Mouse (Mus musculus): ENCODE data around the gene Dock9. TPM values are rescaled to one million over a fixed set of nuclear protein-coding genes. Genes with fewer than 3 reads are reported as not detected.
A peak's percentile ranks its signal among the peaks of the same experiment; 100 is the strongest.

Dock9 gene
- polyA plus RNA-seq, 1 experiment from 2014 or later: 14.5 TPM

- Histone ChIP-seq H3K9ac (no peak overlapping the region), H3K4me1 (no peaks in the 10 kb centered on the region), H3K27me3 (replicated peaks) (no peaks in the 10 kb centered on the region), H3K27ac (no peak overlapping the region), H3K9me3 (no peaks in the 10 kb centered on the region), H3K4me3 (no peak overlapping the region), H3K36me3 (replicated peaks) (no peaks in the 10 kb centered on the region), H3K4me2 (no peak overlapping the region)
- WGBS: 87% methylated on average over 10 of the region's 10 CpGs
- ATAC-seq (replicated peaks): no peak
These were observed 182.2 kb downstream of the Dock9 start for GRCm38 (mm10) chr14:121615431-121615830.

- no peak overlapping the region for H3K4me2 ChIP-seq
- H3K4me3 ChIP-seq: no peak overlapping the region
- no peaks in the 10 kb centered on the region for H3K9me3 ChIP-seq
- H3K9ac ChIP-seq: no peak overlapping the region
- H3K4me1 ChIP-seq: no peaks in the 10 kb centered on the region
- ATAC-seq (replicated peaks): no peak
- H3K27ac ChIP-seq: no peak overlapping the region
- no peaks in the 10 kb centered on the region for H3K36me3 ChIP-seq (replicated peaks)
- H3K27me3 ChIP-seq (replicated peaks): no peaks in the 10 kb centered on the region
- 86% methylated on average over 6 of the region's 6 CpGs for WGBS
These were observed 183.0 kb downstream of the Dock9 start for GRCm38 (mm10) chr14:121614461-121615170.

DNA sequence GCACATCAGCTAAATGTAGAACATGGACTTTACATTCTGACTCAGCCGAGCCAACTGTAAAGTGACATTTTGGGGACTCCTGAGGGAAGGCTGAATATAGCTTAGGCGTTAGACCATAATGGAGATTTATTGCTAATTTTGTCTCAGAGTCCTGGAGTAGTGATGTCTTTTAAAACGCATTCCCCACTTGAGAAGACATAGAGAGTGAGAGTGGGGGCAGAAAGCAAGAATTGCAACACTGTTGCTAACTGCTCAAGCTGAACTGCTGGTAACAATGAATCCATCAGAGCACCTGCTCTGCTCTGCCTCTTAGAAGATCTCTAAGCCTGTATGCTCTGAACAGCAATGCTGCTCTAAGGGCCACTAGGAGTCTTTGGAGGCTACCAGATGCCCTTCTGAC is 184.1 kb downstream of the Dock9 start:
- H3K9ac ChIP-seq: no peak overlapping the region
- H3K4me1 ChIP-seq: no peaks in the 10 kb centered on the region
- H3K4me2 ChIP-seq: no peak overlapping the region
- H3K4me3 ChIP-seq: no peak overlapping the region
- no peaks in the 10 kb centered on the region for H3K36me3 ChIP-seq (replicated peaks)
- WGBS: 80% methylated on average over 3 of the region's 3 CpGs
- no peaks in the 10 kb centered on the region for H3K27me3 ChIP-seq (replicated peaks)
- no peak for ATAC-seq (replicated peaks)
- no peaks in the 10 kb centered on the region for H3K9me3 ChIP-seq
- no peak overlapping the region for H3K27ac ChIP-seq

DNA sequence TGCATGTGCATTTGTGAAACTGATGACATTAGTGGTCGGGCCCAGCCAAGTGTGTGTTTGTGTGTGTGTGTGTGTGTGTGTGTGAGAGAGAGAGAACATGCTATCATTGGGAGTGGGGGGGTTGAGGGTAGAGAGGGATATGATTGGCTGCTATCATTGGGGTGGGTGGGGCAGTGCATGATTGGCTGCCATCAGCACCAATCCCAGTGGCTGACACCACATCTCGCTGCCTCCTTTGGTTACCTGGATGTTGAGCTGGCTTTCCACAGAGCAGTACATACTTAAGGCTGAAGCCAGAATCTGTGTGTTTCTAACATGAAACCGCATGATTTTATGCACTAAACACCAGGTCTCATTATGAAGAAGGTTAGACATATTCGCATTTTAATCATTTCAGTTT is 184.7 kb downstream of the Dock9 start:
- no peaks in the 10 kb centered on the region for H3K36me3 ChIP-seq (replicated peaks)
- no peak overlapping the region for H3K4me2 ChIP-seq
- no peaks in the 10 kb centered on the region for H3K9me3 ChIP-seq
- ATAC-seq (replicated peaks): 0 out of 2 replicates have a peak, but pooled peaks have one; percentile 50
- WGBS: 96% methylated on average over 4 of the region's 4 CpGs
- H3K27ac ChIP-seq: no peak overlapping the region
- H3K4me1 ChIP-seq: no peaks in the 10 kb centered on the region
- no peaks in the 10 kb centered on the region for H3K27me3 ChIP-seq (replicated peaks)
- no peak overlapping the region for H3K9ac ChIP-seq
- H3K4me3 ChIP-seq: no peak overlapping the region

DNA sequence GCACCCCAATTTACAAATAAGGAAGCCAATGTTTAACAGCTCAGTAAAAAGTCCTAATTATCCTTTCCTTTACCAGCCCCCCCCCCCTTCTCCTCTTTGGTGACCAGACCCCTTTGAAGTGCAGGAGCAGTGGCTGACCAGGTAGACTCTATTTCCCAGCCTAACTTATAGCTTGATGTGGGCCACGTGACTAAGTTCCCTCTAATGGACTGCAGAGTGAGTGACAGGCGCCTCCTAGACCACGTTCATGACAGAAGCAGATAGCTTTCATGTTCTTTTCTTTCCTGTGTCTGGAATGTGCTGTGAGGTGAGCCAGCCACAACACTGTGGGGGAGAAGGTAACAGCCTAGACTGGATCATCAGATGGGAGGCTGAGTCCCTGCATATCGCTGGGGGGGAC is 186.1 kb downstream of the Dock9 start:
- 73% methylated on average over 4 of the region's 4 CpGs for WGBS
- 0 out of 2 replicates have a peak, but pooled peaks have one; percentile 17 for ATAC-seq (replicated peaks)

GRCm38 (mm10) chr14:121611098-121611497 is 186.5 kb downstream of the Dock9 start:
- Histone ChIP-seq H3K9ac (no peak overlapping the region), H3K27me3 (replicated peaks) (no peaks in the 10 kb centered on the region), H3K9me3 (no peaks in the 10 kb centered on the region), H3K36me3 (replicated peaks) (no peaks in the 10 kb centered on the region), H3K27ac (no peak overlapping the region), H3K4me2 (no peak overlapping the region), H3K4me3 (no peak overlapping the region), H3K4me1 (no peaks in the 10 kb centered on the region)
- 85% methylated on average over 4 of the region's 4 CpGs for WGBS
- ATAC-seq (replicated peaks): no peak

More for the DNA sequence above, 186.1 kb downstream of the Dock9 start:
- Histone ChIP-seq H3K27ac (no peak overlapping the region), H3K4me2 (no peak overlapping the region), H3K9me3 (no peaks in the 10 kb centered on the region), H3K27me3 (replicated peaks) (no peaks in the 10 kb centered on the region), H3K4me3 (no peak overlapping the region), H3K36me3 (replicated peaks) (no peaks in the 10 kb centered on the region), H3K9ac (no peak overlapping the region), H3K4me1 (no peaks in the 10 kb centered on the region)

DNA sequence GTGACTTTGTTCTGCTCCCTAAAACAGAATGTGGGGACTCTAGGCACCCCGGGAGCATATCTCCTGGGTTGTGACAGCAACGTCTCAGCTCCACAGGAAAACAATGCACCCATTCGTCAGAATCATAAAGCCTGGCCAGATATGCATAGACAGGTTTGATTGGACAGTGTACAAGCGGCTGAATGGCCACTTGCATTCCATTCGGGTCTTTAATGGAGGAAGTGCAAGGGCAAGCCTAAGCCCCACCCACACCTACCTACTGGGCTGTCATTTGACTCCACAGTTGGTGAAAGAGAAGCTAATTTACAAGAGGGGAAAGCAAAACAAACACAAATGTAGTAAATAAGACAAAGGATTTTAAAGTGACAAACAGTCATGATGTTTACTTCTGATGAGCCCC is 189.1 kb downstream of the Dock9 start:
- no peak overlapping the region for H3K4me3 ChIP-seq
- H3K27me3 ChIP-seq (replicated peaks): no peaks in the 10 kb centered on the region
- ATAC-seq (replicated peaks): no peak
- H3K9me3 ChIP-seq: no peaks in the 10 kb centered on the region
- H3K9ac ChIP-seq: no peak overlapping the region
- WGBS: 23% methylated on average over 5 of the region's 5 CpGs
- no peak overlapping the region for H3K4me2 ChIP-seq
- H3K4me1 ChIP-seq: no peaks in the 10 kb centered on the region
- no peaks in the 10 kb centered on the region for H3K36me3 ChIP-seq (replicated peaks)
- H3K27ac ChIP-seq: no peak overlapping the region

DNA sequence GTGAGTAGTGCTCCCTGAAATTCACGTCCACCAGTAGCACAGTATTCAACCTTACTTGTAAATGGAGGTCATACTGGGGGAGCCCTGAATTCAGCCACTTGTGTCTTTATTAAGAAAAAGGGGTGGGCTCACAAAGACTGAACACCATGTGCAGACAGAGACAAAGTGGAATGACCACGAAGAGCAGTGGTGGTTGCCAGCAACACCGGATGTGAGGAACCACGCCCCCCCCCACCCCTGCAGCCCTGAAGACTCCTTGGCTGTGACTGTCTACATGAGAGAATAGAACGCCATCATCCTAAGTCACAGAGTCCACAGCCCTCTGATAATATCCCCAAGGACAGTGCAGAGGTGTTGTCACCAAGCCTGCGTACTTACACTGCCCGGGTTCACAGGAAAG is 191.2 kb downstream of the Dock9 start:
- no peaks in the 10 kb centered on the region for H3K9me3 ChIP-seq
- no peak for ATAC-seq (replicated peaks)
- H3K36me3 ChIP-seq (replicated peaks): no peaks in the 10 kb centered on the region
- 91% methylated on average over 7 of the region's 7 CpGs for WGBS
- no peak overlapping the region for H3K4me2 ChIP-seq
- no peaks in the 10 kb centered on the region for H3K4me1 ChIP-seq
- H3K27me3 ChIP-seq (replicated peaks): no peaks in the 10 kb centered on the region
- no peak overlapping the region for H3K27ac ChIP-seq
- no peak overlapping the region for H3K9ac ChIP-seq
- no peak overlapping the region for H3K4me3 ChIP-seq

GRCm38 (mm10) chr14:121605260-121605659 is 192.4 kb downstream of the Dock9 start:
- Histone ChIP-seq H3K27ac (no peak overlapping the region), H3K4me1 (no peaks in the 10 kb centered on the region), H3K36me3 (replicated peaks) (no peaks in the 10 kb centered on the region), H3K9me3 (no peaks in the 10 kb centered on the region), H3K27me3 (replicated peaks) (no peaks in the 10 kb centered on the region), H3K4me2 (no peak overlapping the region), H3K9ac (no peak overlapping the region), H3K4me3 (no peak overlapping the region)
- WGBS: 75% methylated on average over 7 of the region's 7 CpGs
- ATAC-seq (replicated peaks): no peak

DNA sequence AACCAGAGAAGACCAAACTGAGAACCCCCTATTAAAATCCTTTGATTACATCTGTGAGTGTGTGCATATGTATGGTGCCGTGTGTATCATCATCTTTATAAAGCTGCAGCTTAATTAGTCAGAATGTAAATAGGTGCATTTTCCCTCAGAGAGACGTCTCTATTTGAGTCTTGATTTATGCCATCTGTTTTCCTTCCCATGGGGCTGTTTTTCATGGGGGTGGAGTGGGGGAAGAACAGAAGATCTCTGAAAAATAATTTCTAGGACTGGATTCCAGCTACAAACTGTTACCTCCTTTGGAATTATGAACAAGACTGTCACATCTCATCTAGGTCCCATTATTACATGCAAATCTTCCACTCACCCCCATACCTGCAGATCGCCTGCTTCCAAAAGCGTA is 193.1 kb downstream of the Dock9 start:
- H3K27me3 ChIP-seq (replicated peaks): no peaks in the 10 kb centered on the region
- no peak overlapping the region for H3K9ac ChIP-seq
- no peaks in the 10 kb centered on the region for H3K9me3 ChIP-seq
- no peak for ATAC-seq (replicated peaks)
- H3K4me3 ChIP-seq: no peak overlapping the region
- no peak overlapping the region for H3K4me2 ChIP-seq
- no peaks in the 10 kb centered on the region for H3K36me3 ChIP-seq (replicated peaks)
- no peak overlapping the region for H3K27ac ChIP-seq
- H3K4me1 ChIP-seq: no peaks in the 10 kb centered on the region
- WGBS: 66% methylated on average over 4 of the region's 4 CpGs

- Histone ChIP-seq H3K4me3 (no peak overlapping the region), H3K9ac (no peak overlapping the region), H3K4me2 (no peak overlapping the region), H3K9me3 (no peaks in the 10 kb centered on the region), H3K27me3 (replicated peaks) (no peaks in the 10 kb centered on the region), H3K27ac (no peak overlapping the region), H3K4me1 (no peaks in the 10 kb centered on the region), H3K36me3 (replicated peaks) (no peaks in the 10 kb centered on the region)
- WGBS: 79% methylated on average over 6 of the region's 6 CpGs
- ATAC-seq (replicated peaks): no peak
These were observed 195.0 kb downstream of the Dock9 start for GRCm38 (mm10) chr14:121602610-121603009.

GRCm38 (mm10) chr14:121600538-121600937 is 197.1 kb downstream of the Dock9 start:
- Histone ChIP-seq H3K27me3 (replicated peaks) (no peaks in the 10 kb centered on the region), H3K27ac (no peak overlapping the region), H3K9ac (no peak overlapping the region), H3K4me1 (no peaks in the 10 kb centered on the region), H3K9me3 (no peaks in the 10 kb centered on the region), H3K4me2 (no peak overlapping the region), H3K4me3 (no peak overlapping the region), H3K36me3 (replicated peaks) (no peaks in the 10 kb centered on the region)
- WGBS: 96% methylated on average over 4 of the region's 4 CpGs
- ATAC-seq (replicated peaks): no peak

DNA sequence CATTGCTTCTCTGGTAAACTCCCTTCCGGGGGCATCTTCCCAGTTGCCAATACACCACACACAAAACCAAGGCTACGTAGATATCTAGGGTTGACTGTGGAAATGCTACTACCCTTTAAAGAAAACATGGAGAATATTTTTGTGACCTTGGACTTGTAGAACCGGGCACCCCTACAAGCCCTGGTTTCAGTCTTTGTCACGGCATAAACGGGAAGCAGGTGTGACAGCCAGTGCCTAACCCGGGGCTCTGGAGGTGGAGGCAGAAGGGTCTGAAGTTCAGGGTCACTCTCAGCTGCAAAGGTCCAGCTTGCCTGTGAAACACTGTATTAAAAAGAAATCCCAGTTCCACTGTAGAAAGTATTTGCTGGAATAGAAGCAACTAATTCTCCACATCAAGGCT is 200.6 kb downstream of the Dock9 start:
- H3K4me2 ChIP-seq: no peak overlapping the region
- no peaks in the 10 kb centered on the region for H3K4me1 ChIP-seq
- no peak overlapping the region for H3K4me3 ChIP-seq
- H3K9ac ChIP-seq: no peak overlapping the region
- no peaks in the 10 kb centered on the region for H3K27me3 ChIP-seq (replicated peaks)
- no peaks in the 10 kb centered on the region for H3K9me3 ChIP-seq
- no peaks in the 10 kb centered on the region for H3K36me3 ChIP-seq (replicated peaks)
- WGBS: 86% methylated on average over 6 of the region's 6 CpGs
- ATAC-seq (replicated peaks): no peak
- H3K27ac ChIP-seq: no peak overlapping the region

Data from midbrain, embryonic 15.5 days (tissue).